Mouse (Mus musculus) lung, postnatal 0 days (tissue): ENCODE measurements at regions not wholly inside any gene's neighbourhood (a gene's known extent, or its start where the extent isn't known, plus 50 kb on each side); places are given as distances from the start of the nearest gene placed in this dataset.

Experiments
- CTCF ChIP-seq: IDR thresholded peaks from 2 replicates; pipeline ENCODE4 v1.5.1; 2016; ENCODE audit warnings: antibody characterized with exemption, mild to moderate bottlenecking
- EP300 ChIP-seq: IDR thresholded peaks from 2 replicates; pipeline ENCODE4 v1.6.1; 2016; ENCODE audit warnings: antibody characterized with exemption, mild to moderate bottlenecking, control low read depth

GRCm38 (mm10) chr13:107736581-107736980, 307.7 kb upstream of the Smim15 start:
- no peak for TF ChIP-seq CTCF
- no peak for TF ChIP-seq EP300
